Mouse (Mus musculus): ENCODE data around the gene Fam161a.

DNA sequence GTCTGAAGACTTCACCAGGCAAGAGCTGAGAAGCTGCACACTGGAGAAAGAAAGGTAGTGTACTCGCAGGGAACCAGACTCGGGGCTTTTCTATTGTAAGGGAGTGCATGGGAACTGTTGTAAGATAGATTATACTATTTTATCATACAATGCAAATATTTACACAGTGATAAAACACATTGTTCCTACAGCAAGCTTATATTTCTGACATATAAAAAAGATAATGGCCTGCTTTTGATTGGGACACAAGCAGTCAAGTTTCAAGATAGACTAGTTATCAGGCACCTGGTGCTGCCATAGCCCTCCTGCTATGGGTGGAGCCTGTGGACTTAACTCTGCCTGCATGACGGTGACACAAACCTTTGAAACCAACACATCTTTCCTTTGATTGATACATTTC lies 21.6 kb downstream of the Fam161a start:
- no peak for TF ChIP-seq MAFK (IDR thresholded peaks at IDR 0.05; ENCODE audit: insufficient read depth, low read depth, low read length)
- TF ChIP-seq ZNF384 (IDR thresholded peaks at IDR 0.05; ENCODE audit: low read depth, low read length): no peak
- no peak for TF ChIP-seq CHD2 (IDR thresholded peaks at IDR 0.05; ENCODE audit: low read depth, low read length)

Measured in ES-E14 (cell line).